8 mouse cellular contexts compared by ENCODE assay signal in genomic region chr9:104337183-104337931, GRCm38 (mm10). TPM values are rescaled to one million over a fixed set of nuclear protein-coding genes. Genes with fewer than 3 reads are reported as not detected.
A peak's percentile ranks its signal among the peaks of the same experiment; 100 is the strongest.
DNase-seq lines count a peak whose midpoint lies in the region; ATAC-seq and TF ChIP-seq lines count a peak whose summit lies in the region.

Gene Acpp, minus strand, starts transcription at chr9:104337748.

- H3K9ac ChIP-seq in hindbrain, postnatal 0 days (replicated peaks; ENCODE audit: low read length) = no peak within 1 kb of the TSS
- no peak within 1 kb of the TSS for H3K9ac ChIP-seq in liver, embryonic 12.5 days

- peak; percentile 48 to 53 for DNase-seq in urinary bladder, adult 18-20 months (ENCODE audit: low spot score in 2 of 2)
- DNase-seq in urinary bladder, adult 2 months (ENCODE audit: low spot score) = no peak
- peak; percentile 43 for DNase-seq in forebrain, embryonic 10.5 days (ENCODE audit: extremely low spot score, low spot score)
- DNase-seq in hindbrain, postnatal 0 days (ENCODE audit: low spot score) = peak; percentile 15
- DNase-seq in testis, postnatal 14 days (ENCODE audit: low spot score) = peak; percentile 19
- DNase-seq in right cerebral cortex, adult 18-20 months = no peak

- H3K27ac ChIP-seq in forebrain, embryonic 10.5 days = peak within 1 kb of the TSS; percentile 35; the same call in 1 of the 2 replicates
- no peak within 1 kb of the TSS for H3K27ac ChIP-seq in hindbrain, postnatal 0 days
- H3K27ac ChIP-seq in liver, embryonic 12.5 days = no peak within 1 kb of the TSS

- H3K4me3 ChIP-seq in forebrain, embryonic 10.5 days = peak within 1 kb of the TSS; percentile 38
- peak within 1 kb of the TSS; percentile 10; the same call in 1 of the 2 replicates for H3K4me3 ChIP-seq in hindbrain, postnatal 0 days (ENCODE audit: low read length)
- H3K4me3 ChIP-seq in liver, embryonic 12.5 days = no peak within 1 kb of the TSS; the same call in 1 of the 2 replicates

- no peaks in the 10 kb centered on the region for H3K9me3 ChIP-seq in forebrain, embryonic 10.5 days
- H3K9me3 ChIP-seq in hindbrain, postnatal 0 days (ENCODE audit: low read length) = no peaks in the 10 kb centered on the region
- H3K9me3 ChIP-seq in liver, embryonic 12.5 days (replicated peaks) = no peaks in the 10 kb centered on the region

- no peaks in the 10 kb centered on the region for H3K27me3 ChIP-seq in forebrain, embryonic 10.5 days (ENCODE audit: poor library complexity, severe bottlenecking)
- H3K27me3 ChIP-seq in hindbrain, postnatal 0 days (ENCODE audit: insufficient read depth, low read length) = no peaks in the 10 kb centered on the region
- H3K27me3 ChIP-seq in liver, embryonic 12.5 days (replicated peaks) = no peaks in the 10 kb centered on the region; the same call in 1 of the 2 replicates

- H3K36me3 ChIP-seq in forebrain, embryonic 10.5 days (replicated peaks) = no peaks in the 10 kb centered on the region
- no peaks in the 10 kb centered on the region for H3K36me3 ChIP-seq in hindbrain, postnatal 0 days (ENCODE audit: insufficient read depth, low read length)
- no peaks in the 10 kb centered on the region for H3K36me3 ChIP-seq in liver, embryonic 12.5 days

- H3K4me1 ChIP-seq in forebrain, embryonic 10.5 days = peaks cover 13% of the 10 kb centered on the region
- H3K4me1 ChIP-seq in hindbrain, postnatal 0 days (ENCODE audit: insufficient read depth, low read length) = no peaks in the 10 kb centered on the region; the same call in 1 of the 2 replicates
- H3K4me1 ChIP-seq in liver, embryonic 12.5 days = no peaks in the 10 kb centered on the region

- ATAC-seq in hindbrain, postnatal 0 days = no peak
- peak; percentile 51 for ATAC-seq in liver, embryonic 12.5 days
- ATAC-seq in monocyte, adult 5-6 weeks (replicated peaks; ENCODE audit: insufficient number of reproducible peaks, low FRiP score, low TSS enrichment, poor library complexity, severe bottlenecking) = peak; percentile 89

- peak within 1 kb of the TSS; percentile 45 for H3K4me2 ChIP-seq in hindbrain, postnatal 0 days (ENCODE audit: low read depth, low read length)
- peak within 1 kb of the TSS; percentile 44 for H3K4me2 ChIP-seq in liver, embryonic 12.5 days

- TF ChIP-seq CTCF in hindbrain, postnatal 0 days (IDR thresholded peaks at IDR 0.05; ENCODE audit: low read depth) = no peak

- WGBS in forebrain, embryonic 10.5 days = 22% methylated on average over 18 of the region's 18 CpGs
- WGBS in hindbrain, postnatal 0 days = 25% methylated on average over 18 of the region's 18 CpGs
- 18% methylated on average over 18 of the region's 18 CpGs for WGBS in liver, embryonic 12.5 days (ENCODE audit: insufficient replicate concordance)

RNA-seq across cellular contexts. Expression of gene Acpp, which starts in this region (rescaled TPM):
- 4.7 and 5.1 TPM in 2 replicates for polyA plus RNA-seq in urinary bladder, adult 2 months (2012; rRNA removed)
- 0.12 and 0.36 TPM in 2 replicates for polyA plus RNA-seq in forebrain, embryonic 10.5 days (2016; fragmentation: Nextera tagmentation; extraction: Ambion mirVana)
- total RNA-seq in hindbrain, postnatal 0 days (2014; rRNA removed) = 0.65 and 3.1 TPM in 2 replicates
- polyA plus RNA-seq in hindbrain, postnatal 0 days (2015; fragmentation: Nextera tagmentation; extraction: Ambion mirVana) = 0.25 and 0.37 TPM in 2 replicates
- polyA plus RNA-seq in liver, embryonic 12.5 days (2016; fragmentation: Nextera tagmentation; extraction: Ambion mirVana) = 0.12 and 0.17 TPM in 2 replicates
- total RNA-seq in monocyte, adult 5-6 weeks (2017) = 3.9 to 15.1 TPM (median 12.7 TPM) in 3 replicates

Comparison
In these comparisons a context has a peak if more than half of its experiments do, and no peak if none do; other contexts are left out.
1. DNase-seq: peak in urinary bladder, adult 18-20 months (2 of 2), hindbrain, postnatal 0 days (single experiment) and testis, postnatal 14 days (single experiment); none in urinary bladder, adult 2 months (single experiment) and right cerebral cortex, adult 18-20 months (single experiment).
2. Peak in DNase-seq, H3K4me3 ChIP-seq and H3K27ac ChIP-seq in forebrain, embryonic 10.5 days; RNA of the gene not detected or under 1 TPM.
3. Peak in ATAC-seq and H3K4me2 ChIP-seq in liver, embryonic 12.5 days; RNA of the gene not detected or under 1 TPM.